Mouse (Mus musculus): ENCODE measurements at regions not wholly inside any gene's neighbourhood (a gene's known extent, or its start where the extent isn't known, plus 50 kb on each side); places are given as distances from the start of the nearest gene placed in this dataset.

GRCm38 (mm10) chr13:72023666-72024065 lies 60.1 kb upstream of the Irx1 start:
- TF ChIP-seq CTCF (conservative IDR thresholded peaks at IDR 0.05; ENCODE audit: low read length) (no peak), NANOG (IDR thresholded peaks at IDR 0.05; ENCODE audit: borderline replicate concordance, low read length) (no peak), POU5F1 (IDR thresholded peaks at IDR 0.05; ENCODE audit: borderline replicate concordance, low read length) (no peak)
